Mouse (Mus musculus) heart, embryonic 10.5 days (tissue): ENCODE measurements at regions not wholly inside any gene's neighbourhood (a gene's known extent, or its start where the extent isn't known, plus 50 kb on each side); places are given as distances from the start of the nearest gene placed in this dataset.

ENCODE experiments used
- DNase-seq: peaks from one replicate; pipeline ENCODE4 v3.0.0-alpha.2; 2017; ENCODE audit warnings: low spot score
- H3K27ac ChIP-seq: fragments of 300-500 bp; sonication (generic); 2 replicates; pipeline ENCODE4 v1.5.1; 2016; ENCODE audit warnings: mild to moderate bottlenecking
- H3K27me3 ChIP-seq: fragments of 300-500 bp; sonication (generic); 2 replicates; pipeline ENCODE4 v1.6.1; 2016; ENCODE audit warnings: mild to moderate bottlenecking; ENCODE audit not compliant: poor library complexity, insufficient read depth, severe bottlenecking
- H3K36me3 ChIP-seq: fragments of 300-500 bp; sonication (generic); 2 replicates; pipeline ENCODE4 v1.6.1; 2016; ENCODE audit warnings: mild to moderate bottlenecking, moderate library complexity
- H3K4me1 ChIP-seq: fragments of 300-500 bp; sonication (generic); 2 replicates; pipeline ENCODE4 v1.6.1; 2016; ENCODE audit warnings: mild to moderate bottlenecking
- H3K4me3 ChIP-seq: fragments of 300-500 bp; sonication (generic); 2 replicates; pipeline ENCODE4 v1.5.1; 2016; ENCODE audit warnings: mild to moderate bottlenecking, moderate library complexity
- H3K9me3 ChIP-seq: fragments of 300-500 bp; sonication (generic); 2 replicates; pipeline ENCODE4 v1.6.1; 2016; ENCODE audit warnings: mild to moderate bottlenecking, moderate library complexity
- WGBS: fragments of 180-500 bp; shearing (Covaris S2); methylation state at CpG from one replicate; pipeline ENCODE4 v1.1.7; 2016; 5-methylcytosine and 5-hydroxymethylcytosine counted together

DNA sequence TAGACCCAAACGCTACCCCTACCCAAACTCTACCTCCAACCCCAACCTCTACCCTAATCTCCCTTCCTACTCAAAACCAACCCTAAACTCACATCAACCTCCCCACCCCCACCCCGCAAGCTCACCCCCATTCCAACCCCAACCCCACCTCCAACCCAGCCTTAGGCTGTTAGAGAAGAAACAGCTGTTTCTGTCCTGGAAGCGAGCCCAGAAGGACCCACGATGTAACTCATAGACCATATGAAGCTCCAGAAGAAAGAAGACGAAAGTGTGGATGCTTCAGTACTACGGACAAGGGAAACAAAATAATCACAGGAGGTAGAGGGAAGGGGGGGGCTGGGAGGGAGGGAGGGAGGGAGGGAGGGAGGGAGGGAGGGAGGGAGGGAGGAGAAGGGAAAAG lies 58.4 kb downstream of the Sox11 start:
- no peaks in the 10 kb centered on the region for H3K36me3 ChIP-seq
- peaks cover 19% of the 10 kb centered on the region for H3K27me3 ChIP-seq
- no peak overlapping the region for H3K4me3 ChIP-seq
- no peak overlapping the region for H3K27ac ChIP-seq
- DNase-seq: no peak
- no peaks in the 10 kb centered on the region for H3K4me1 ChIP-seq
- WGBS: 61% methylated on average over 6 of the region's 6 CpGs
- H3K9me3 ChIP-seq: no peaks in the 10 kb centered on the region

DNA sequence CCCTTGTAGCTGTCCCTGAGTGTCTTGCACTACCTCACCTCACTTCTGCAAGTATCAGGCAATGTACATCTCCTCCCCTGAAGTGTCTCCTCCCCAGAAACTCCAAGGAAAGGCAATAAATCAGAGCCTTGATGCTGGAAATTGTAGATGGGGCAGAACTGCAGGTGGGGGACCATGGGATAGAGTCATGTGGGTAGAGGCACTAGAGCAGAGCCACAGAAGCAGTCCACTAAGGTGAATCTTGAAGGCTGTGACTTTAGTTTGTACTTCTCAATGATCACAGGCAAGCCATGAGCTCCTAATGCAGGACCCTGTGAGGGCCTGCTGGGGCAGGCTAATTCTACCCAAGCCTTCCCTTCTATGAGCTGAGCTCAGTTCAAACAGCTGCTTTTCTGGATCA lies 80.4 kb downstream of the Sox11 start:
- Histone ChIP-seq H3K27me3 (no peaks in the 10 kb centered on the region), H3K9me3 (no peaks in the 10 kb centered on the region), H3K4me3 (no peak overlapping the region), H3K36me3 (no peaks in the 10 kb centered on the region), H3K4me1 (no peaks in the 10 kb centered on the region), H3K27ac (no peak overlapping the region)
- DNase-seq: no peak

DNA sequence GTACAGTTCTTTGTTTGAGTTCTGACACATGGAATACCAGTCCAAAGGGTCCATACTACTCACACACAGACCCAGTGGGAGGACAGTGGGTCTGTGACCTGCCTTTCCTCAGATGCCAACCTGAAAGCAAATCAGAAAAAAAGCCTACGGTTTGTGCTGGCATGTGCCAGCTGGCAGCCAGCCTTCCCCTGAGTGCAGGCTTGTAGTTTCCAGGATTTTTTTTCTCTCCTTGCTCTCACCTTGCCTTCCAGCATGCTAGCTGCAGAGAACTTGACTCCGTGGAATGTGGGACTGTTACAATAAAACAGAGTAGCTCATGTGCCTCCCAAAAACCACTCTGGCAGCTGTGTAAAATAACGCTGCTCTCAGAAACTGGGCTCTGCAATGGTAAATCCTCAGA lies 88.2 kb downstream of the Sox11 start:
- H3K27me3 ChIP-seq: no peaks in the 10 kb centered on the region

DNA sequence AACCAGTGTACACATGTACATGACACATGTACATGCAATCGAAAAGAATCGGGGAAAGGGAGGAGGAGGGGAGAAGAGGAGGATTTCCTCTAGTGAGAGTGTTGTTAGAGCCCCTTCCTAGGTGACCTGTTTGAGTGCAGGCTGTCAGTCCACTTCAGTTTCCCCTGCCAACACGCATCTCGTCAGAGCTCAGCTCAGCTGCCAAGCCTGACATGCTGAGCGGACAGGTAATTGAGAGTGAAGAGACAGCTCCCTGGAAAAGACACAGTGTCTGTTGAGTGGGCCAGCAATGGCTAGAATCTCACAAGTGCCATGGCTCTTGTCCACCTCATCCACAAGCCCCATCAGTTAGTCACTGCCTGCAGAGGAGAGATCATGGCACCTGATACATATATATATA lies 90.9 kb downstream of the Sox11 start:
- 71% methylated on average over 5 of the region's 5 CpGs for WGBS
- no peaks in the 10 kb centered on the region for H3K27me3 ChIP-seq
- H3K4me3 ChIP-seq: no peak overlapping the region
- no peak for DNase-seq
- no peaks in the 10 kb centered on the region for H3K36me3 ChIP-seq
- H3K4me1 ChIP-seq: 0 out of 2 replicates have a peak, but pooled peaks cover 7% of the 10 kb centered on the region
- no peak overlapping the region for H3K27ac ChIP-seq
- no peaks in the 10 kb centered on the region for H3K9me3 ChIP-seq

More for the DNA sequence above, 88.2 kb downstream of the Sox11 start:
- DNase-seq: no peak
- no peak overlapping the region for H3K27ac ChIP-seq
- no peaks in the 10 kb centered on the region for H3K9me3 ChIP-seq
- 55% methylated on average over 3 of the region's 3 CpGs for WGBS
- H3K4me3 ChIP-seq: no peak overlapping the region
- no peaks in the 10 kb centered on the region for H3K36me3 ChIP-seq
- H3K4me1 ChIP-seq: 0 out of 2 replicates have a peak, but pooled peaks cover 4% of the 10 kb centered on the region

DNA sequence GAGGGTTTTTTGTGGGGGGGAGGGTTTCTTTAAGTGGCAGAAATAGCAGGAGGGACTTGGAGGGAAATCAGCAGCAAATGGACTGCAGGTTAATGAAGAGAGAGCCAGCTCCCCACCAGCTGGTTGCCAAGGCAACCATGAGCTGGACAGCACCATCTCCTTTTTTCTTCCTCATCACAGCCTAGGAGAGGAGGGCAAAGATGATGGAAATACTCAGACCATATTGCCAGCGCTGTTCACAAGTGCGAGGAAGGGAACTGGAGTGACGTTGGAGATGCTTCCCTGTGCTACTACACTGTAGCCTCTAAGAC lies 93.9 kb downstream of the Sox11 start:
- 74% methylated on average over 3 of the region's 3 CpGs for WGBS
- Histone ChIP-seq H3K27ac (no peak overlapping the region), H3K4me3 (no peak overlapping the region), H3K36me3 (no peaks in the 10 kb centered on the region), H3K27me3 (no peaks in the 10 kb centered on the region), H3K9me3 (no peaks in the 10 kb centered on the region), H3K4me1 (0 out of 2 replicates have a peak, but pooled peaks cover 4% of the 10 kb centered on the region)
- no peak for DNase-seq

DNA sequence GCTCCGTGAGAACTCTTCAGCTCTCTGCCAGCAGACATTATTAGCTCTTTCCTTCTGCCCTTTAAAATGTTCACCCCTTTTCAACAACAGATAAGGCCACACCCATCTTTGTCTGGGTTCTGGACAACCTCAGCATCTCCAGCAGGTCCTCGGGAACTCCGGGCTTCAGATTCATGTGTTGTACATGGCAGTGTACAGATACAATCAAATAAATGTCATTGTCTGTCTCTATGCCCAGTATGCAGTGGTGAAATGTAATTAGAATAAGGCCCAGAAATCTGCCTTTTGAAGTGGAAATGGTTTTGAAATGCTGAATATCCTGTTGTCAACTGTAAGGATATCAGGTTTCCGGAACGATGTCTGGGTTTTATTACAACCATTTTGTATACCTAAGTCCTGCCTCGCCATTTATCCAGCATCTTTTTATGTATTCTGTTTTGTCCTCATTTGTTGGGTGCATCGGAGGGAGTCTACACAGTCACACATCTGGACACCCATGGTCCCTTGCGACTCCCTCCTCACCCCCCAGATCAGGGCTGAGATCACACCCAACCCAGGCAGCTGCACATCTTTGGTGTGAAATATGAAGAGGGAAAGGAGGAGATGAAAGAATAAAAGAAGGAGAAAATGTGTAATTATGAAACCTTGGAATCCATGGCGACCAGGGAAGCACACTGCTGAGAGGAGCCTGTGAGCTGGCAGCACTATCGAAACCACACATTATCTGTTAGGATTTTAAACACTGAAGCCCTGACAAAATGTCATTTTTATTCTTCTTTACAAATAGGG lies 94.4 kb downstream of the Sox11 start:
- no peaks in the 10 kb centered on the region for H3K36me3 ChIP-seq
- H3K4me1 ChIP-seq: 0 out of 2 replicates have a peak, but pooled peaks cover 4% of the 10 kb centered on the region
- no peaks in the 10 kb centered on the region for H3K27me3 ChIP-seq
- no peak overlapping the region for H3K27ac ChIP-seq
- 66% methylated on average over 10 of the region's 10 CpGs for WGBS
- DNase-seq: no peak
- H3K4me3 ChIP-seq: no peak overlapping the region
- H3K9me3 ChIP-seq: no peaks in the 10 kb centered on the region

DNA sequence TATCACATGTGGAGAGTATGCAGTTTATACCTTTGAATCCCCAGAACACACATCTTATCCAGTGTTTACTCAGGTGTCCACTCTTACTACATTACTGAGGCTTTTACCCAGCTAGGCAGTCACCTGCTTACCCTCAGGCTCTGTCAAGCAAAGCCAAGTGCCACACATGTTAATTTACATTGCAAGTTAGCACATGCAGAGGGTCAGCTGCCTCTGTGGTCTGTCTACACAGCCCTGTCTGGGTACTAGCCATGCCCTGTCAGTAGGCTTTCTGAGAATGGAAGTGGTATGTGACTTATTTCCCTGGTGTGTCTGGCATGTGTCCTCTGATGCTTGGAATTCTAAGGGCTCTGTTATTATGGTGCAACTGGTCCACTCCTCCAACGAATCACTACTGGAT lies 106.6 kb downstream of the Sox11 start:
- Histone ChIP-seq H3K36me3 (no peaks in the 10 kb centered on the region), H3K27ac (no peak overlapping the region), H3K4me3 (no peak overlapping the region), H3K9me3 (no peaks in the 10 kb centered on the region), H3K27me3 (no peaks in the 10 kb centered on the region), H3K4me1 (no peaks in the 10 kb centered on the region; the same call in 1 of the 2 replicates)
- no peak for DNase-seq
- 55% methylated on average over 1 of the region's 1 CpGs for WGBS

DNA sequence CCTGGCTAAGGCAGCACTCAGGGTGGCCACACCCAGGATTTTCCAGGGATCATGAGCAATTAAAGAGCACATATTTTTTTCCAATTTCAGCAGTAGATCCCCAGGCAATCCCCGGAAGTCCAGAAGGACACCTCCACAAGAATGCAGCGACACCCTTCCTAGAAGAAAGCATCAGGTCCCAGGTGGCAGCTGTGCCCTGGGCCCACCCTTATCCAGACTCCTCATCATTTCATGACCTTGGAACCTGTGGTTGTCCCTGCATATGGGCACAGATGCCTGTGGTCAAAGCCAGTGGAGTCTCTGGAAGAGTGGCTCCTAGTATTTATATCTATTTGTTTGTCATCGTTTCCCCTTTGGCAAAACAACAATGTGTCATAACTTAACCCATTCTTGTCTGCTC lies 120.8 kb downstream of the Sox11 start:
- Histone ChIP-seq H3K27me3 (no peaks in the 10 kb centered on the region), H3K9me3 (no peaks in the 10 kb centered on the region), H3K4me1 (no peaks in the 10 kb centered on the region), H3K36me3 (no peaks in the 10 kb centered on the region), H3K4me3 (no peak overlapping the region), H3K27ac (no peak overlapping the region)
- WGBS: 86% methylated on average over 3 of the region's 3 CpGs
- no peak for DNase-seq

DNA sequence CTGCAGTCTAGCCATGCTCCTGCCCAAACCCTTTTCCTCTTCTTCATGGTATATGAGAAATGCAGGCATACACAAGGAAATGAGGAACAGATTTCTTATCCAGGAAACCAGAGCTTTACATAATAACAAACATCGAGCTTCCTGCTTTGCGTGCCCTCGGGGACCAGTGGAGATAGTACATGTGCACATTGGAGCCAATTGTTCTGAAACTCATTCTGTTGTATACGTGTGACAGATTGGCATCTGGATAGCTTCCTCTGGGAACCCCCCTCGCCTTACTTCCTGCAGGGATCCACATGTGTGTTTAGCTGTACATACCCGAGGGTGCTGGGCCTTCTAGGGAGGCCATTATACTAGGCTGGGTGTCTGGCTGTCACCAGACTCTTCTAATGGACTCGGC lies 141.2 kb downstream of the Sox11 start:
- H3K9me3 ChIP-seq: no peaks in the 10 kb centered on the region
- 0 out of 2 replicates have a peak, but pooled peaks cover 3% of the 10 kb centered on the region for H3K4me1 ChIP-seq
- H3K27ac ChIP-seq: no peak overlapping the region
- H3K4me3 ChIP-seq: no peak overlapping the region
- H3K36me3 ChIP-seq: no peaks in the 10 kb centered on the region
- 58% methylated on average over 7 of the region's 7 CpGs for WGBS
- H3K27me3 ChIP-seq: no peaks in the 10 kb centered on the region
- no peak for DNase-seq

DNA sequence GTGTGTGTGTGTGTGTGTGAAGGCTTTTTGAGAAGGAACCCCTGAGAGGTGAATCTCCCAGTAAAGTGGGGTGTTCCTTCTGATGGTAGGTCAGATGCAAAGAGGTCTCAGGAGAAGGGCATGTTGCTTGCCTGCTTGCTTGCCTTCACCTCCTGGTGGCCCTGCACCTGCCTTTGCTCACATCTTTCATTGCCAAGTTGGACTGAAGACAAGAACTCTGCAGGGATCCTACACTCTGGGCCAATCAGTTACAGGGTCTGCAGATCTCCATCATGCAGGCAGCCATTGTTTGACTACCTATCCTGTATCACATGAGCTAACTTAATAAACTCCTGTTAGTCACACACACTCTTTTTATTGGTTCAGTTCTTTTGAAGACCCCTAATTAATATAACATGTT lies 148.4 kb downstream of the Sox11 start:
- Histone ChIP-seq H3K27ac (no peak overlapping the region), H3K27me3 (no peaks in the 10 kb centered on the region), H3K4me1 (no peaks in the 10 kb centered on the region), H3K36me3 (no peaks in the 10 kb centered on the region), H3K9me3 (no peaks in the 10 kb centered on the region), H3K4me3 (no peak overlapping the region)
- no peak for DNase-seq

DNA sequence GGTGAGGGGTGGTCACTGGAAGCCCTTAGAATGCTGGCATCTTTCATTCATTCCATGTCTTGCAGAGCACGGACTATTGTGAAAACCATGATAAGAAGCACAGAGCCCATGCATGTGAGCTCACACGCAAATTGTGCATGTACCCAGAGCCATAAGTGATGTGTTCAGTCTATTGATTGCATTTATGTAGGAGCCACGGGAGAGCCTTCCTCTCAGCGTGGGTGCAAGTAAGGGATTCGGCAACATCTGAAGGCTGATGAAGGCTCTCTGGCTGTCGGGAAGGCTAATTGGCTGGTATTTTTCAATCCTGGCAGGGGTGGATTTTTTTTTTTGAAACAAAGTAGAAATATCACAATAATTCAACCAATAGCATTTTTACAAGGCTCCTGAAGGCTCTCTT lies 150.5 kb downstream of the Sox11 start:
- Histone ChIP-seq H3K4me3 (no peak overlapping the region), H3K27me3 (no peaks in the 10 kb centered on the region), H3K27ac (no peak overlapping the region), H3K9me3 (no peaks in the 10 kb centered on the region), H3K36me3 (no peaks in the 10 kb centered on the region), H3K4me1 (no peaks in the 10 kb centered on the region)
- 88% methylated on average over 6 of the region's 6 CpGs for whole genome bisulfite sequencing
- DNase-seq: no peak

DNA sequence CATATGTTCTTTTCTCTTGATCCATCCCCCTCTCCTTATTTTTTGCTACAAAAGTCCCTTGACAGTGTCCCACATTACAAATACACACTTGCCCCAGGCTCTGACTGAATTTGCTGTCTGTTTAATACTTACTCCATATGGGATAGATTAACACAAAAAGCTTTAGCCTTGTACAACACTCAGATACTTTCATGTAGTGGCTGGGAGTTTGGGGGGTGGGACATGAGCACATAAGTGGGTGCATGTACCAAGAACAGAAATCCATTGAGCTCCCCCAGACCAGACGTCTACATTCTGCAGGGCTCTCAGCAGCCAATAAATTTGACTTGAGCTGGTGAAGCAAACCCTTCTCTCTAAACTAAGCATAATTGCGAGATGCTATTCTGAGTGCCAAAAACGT lies 154.9 kb downstream of the Sox11 start:
- no peak for DNase-seq
- no peaks in the 10 kb centered on the region for H3K27me3 ChIP-seq
- no peaks in the 10 kb centered on the region for H3K36me3 ChIP-seq
- H3K27ac ChIP-seq: no peak overlapping the region
- 64% methylated on average over 3 of the region's 3 CpGs for WGBS
- no peak overlapping the region for H3K4me3 ChIP-seq
- H3K9me3 ChIP-seq: no peaks in the 10 kb centered on the region
- peaks cover 21% of the 10 kb centered on the region for H3K4me1 ChIP-seq

DNA sequence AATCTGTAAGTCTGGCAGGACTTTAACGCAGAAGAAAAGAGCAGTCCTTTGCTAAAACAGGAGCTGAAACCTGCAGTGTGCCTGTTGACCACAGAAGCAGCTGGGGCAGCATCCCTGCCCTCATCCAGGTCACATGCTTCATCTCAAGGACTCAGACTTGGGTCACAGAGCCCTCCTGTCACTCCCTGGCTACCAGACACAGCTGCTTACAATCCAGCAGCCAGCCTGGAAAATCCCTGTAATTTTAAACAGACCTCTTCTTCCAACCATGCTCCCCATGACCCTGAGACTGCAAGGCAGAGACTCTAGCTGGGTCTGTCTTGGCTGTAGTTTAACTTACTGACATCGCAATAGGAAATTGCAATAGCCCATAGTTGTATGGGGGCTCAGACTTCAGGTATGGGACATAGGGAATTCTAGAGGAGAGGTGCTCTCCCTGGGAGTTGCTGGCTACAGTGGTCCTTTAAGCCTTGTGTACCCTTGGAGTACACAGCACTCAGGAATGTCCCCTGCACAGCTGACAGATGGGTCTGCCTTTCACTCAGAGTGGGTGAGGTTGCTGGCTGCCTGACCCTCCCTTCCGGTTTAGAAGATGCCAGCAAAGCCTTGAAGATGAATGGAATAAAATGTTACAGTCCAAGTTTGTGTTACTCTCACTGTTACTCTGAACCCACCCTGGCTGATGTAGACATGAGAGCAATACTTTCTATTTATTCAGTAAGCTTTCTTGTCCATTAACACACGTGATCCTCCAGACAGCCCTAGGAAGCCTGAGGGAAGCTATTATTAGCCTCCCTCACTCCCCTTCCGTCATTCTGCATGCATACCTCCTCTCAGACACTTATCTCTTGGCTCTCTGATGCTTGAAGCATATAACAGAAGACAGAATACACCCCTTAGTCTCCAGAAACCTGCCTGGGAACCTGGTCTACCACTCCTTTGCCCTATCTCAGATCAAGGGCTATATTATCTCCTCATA lies 159.7 kb downstream of the Sox11 start:
- DNase-seq: peak; percentile 83
- H3K27me3 ChIP-seq: no peaks in the 10 kb centered on the region
- no peaks in the 10 kb centered on the region for H3K36me3 ChIP-seq
- peaks cover 39% of the 10 kb centered on the region for H3K4me1 ChIP-seq
- 23% methylated on average over 5 of the region's 5 CpGs for WGBS
- H3K4me3 ChIP-seq: peak overlapping the region; percentile 34
- no peaks in the 10 kb centered on the region for H3K9me3 ChIP-seq
- peak overlapping the region; percentile 89 for H3K27ac ChIP-seq
